Mouse (Mus musculus): ENCODE data around the gene Cpsf3. TPM values are rescaled to one million over a fixed set of nuclear protein-coding genes. Genes with fewer than 3 reads are reported as not detected.

Gene Cpsf3
- total and polyA plus RNA-seq, 2 experiments from 2014 or later: 26.7 to 51.8 TPM

DNA sequence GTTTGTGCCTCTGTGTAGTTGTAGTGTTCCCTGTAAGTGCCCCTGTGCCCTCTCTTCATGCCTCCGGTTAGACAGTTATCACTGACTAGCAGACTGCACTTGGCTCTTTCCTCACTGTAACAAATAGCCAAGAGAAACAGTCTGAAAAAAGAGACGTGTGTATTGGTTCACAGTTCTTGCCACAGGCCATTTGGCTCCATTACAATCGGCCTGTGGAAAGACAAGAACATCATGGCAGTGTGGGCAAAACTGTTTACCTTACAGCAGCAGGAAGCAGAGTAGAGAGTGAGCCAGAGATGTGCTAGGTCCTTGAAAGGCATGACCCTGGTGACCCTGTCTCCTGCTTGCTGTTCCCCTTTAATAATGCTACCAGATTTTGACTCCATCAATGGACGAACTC is 23.7 kb upstream of the Cpsf3 start:
- H3K4me1 ChIP-seq (ENCODE audit: control insufficient read depth, insufficient read depth): no peaks in the 10 kb centered on the region
- no peak overlapping the region for H3K27ac ChIP-seq (ENCODE audit: low read depth)
- TF ChIP-seq EP300 (IDR thresholded peaks at IDR 0.05; ENCODE audit: low read depth) (no peak), CTCF (IDR thresholded peaks at IDR 0.05; ENCODE audit: low read depth) (no peak)
- H3K9ac ChIP-seq (replicated peaks; ENCODE audit: low read depth, low read length): no peak overlapping the region
- H3K4me3 ChIP-seq (ENCODE audit: low read depth, low read length): no peak overlapping the region
- no peaks in the 10 kb centered on the region for H3K27me3 ChIP-seq (ENCODE audit: control insufficient read depth, insufficient read depth, low read length)
- H3K4me2 ChIP-seq (ENCODE audit: low read depth, low read length): no peak overlapping the region
- ATAC-seq (ENCODE audit: insufficient read depth, low read depth) (no peak), DNase-seq (ENCODE audit: low spot score) (no peak)
- no peaks in the 10 kb centered on the region for H3K9me3 ChIP-seq (replicated peaks; ENCODE audit: control insufficient read depth, low read length)
- peaks cover 52% of the 10 kb centered on the region for H3K36me3 ChIP-seq (replicated peaks; ENCODE audit: control insufficient read depth, insufficient read depth, low read length)
- 59% methylated on average over 4 of the region's 4 CpGs for WGBS

DNA sequence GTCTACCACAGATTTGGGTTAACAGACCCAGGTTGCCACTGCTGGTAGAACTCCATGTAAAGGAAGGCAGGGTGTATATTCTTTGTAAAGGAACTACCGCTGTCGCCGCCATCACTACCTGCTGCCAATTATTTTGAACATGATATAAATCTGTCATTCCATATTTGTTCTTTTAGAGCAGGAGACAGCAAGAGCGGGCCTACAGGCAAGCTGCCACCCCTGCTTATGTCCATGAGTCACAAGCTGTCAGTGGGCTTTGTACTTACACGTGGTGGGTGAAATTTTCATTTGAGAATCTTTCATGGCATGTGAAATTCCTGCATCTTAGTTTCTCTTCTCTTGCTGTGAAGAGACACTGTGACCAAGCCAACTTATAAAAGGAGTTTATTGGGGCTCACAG is 21.9 kb upstream of the Cpsf3 start:
- DNase-seq (ENCODE audit: low spot score) (no peak), ATAC-seq (ENCODE audit: insufficient read depth, low read depth) (no peak)
- no peaks in the 10 kb centered on the region for H3K27me3 ChIP-seq (ENCODE audit: control insufficient read depth, insufficient read depth, low read length)
- H3K4me1 ChIP-seq (ENCODE audit: control insufficient read depth, insufficient read depth): no peaks in the 10 kb centered on the region
- H3K4me3 ChIP-seq (ENCODE audit: low read depth, low read length): no peak overlapping the region
- peak overlapping the region; percentile 53 for H3K27ac ChIP-seq (ENCODE audit: low read depth)
- no peak overlapping the region for H3K9ac ChIP-seq (replicated peaks; ENCODE audit: low read depth, low read length)
- H3K4me2 ChIP-seq (ENCODE audit: low read depth, low read length): no peak overlapping the region
- WGBS: 90% methylated on average over 5 of the region's 5 CpGs
- no peak for TF ChIP-seq EP300 (IDR thresholded peaks at IDR 0.05; ENCODE audit: low read depth)
- no peak for TF ChIP-seq CTCF (IDR thresholded peaks at IDR 0.05; ENCODE audit: low read depth)
- peaks cover 50% of the 10 kb centered on the region for H3K36me3 ChIP-seq (replicated peaks; ENCODE audit: control insufficient read depth, insufficient read depth, low read length)
- no peaks in the 10 kb centered on the region for H3K9me3 ChIP-seq (replicated peaks; ENCODE audit: control insufficient read depth, low read length)

DNA sequence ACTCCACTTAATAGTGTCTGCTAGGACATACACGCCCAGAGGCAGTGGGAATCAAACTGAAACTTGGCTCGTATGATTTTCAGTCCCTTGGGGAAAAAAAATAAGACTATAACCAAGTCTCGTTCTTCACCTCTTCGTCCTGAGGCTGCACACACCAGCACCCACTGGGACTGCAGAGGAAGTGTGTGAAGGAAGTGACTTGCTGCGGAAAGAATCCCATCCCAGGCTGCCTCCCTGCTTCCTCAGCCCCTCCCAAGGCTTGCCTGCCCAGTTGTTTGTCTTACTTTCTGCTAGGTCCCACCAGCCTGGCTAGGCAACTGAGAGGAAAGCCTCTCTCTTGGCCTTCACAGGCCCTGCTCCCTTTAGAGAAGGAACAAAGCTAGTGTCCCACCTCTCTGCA is 20.9 kb upstream of the Cpsf3 start:
- WGBS: 42% methylated on average over 5 of the region's 5 CpGs
- peak; percentile 83 for DNase-seq (ENCODE audit: low spot score)
- ATAC-seq (ENCODE audit: insufficient read depth, low read depth): peak; percentile 84
- Histone ChIP-seq H3K27me3 (ENCODE audit: control insufficient read depth, insufficient read depth, low read length) (no peaks in the 10 kb centered on the region), H3K9ac (replicated peaks; ENCODE audit: low read depth, low read length) (no peak overlapping the region), H3K4me1 (ENCODE audit: control insufficient read depth, insufficient read depth) (no peaks in the 10 kb centered on the region), H3K36me3 (replicated peaks; ENCODE audit: control insufficient read depth, insufficient read depth, low read length) (peaks cover 54% of the 10 kb centered on the region), H3K9me3 (replicated peaks; ENCODE audit: control insufficient read depth, low read length) (no peaks in the 10 kb centered on the region), H3K4me2 (ENCODE audit: low read depth, low read length) (no peak overlapping the region), H3K27ac (ENCODE audit: low read depth) (peak overlapping the region; percentile 82), H3K4me3 (ENCODE audit: low read depth, low read length) (no peak overlapping the region)
- TF ChIP-seq EP300 (IDR thresholded peaks at IDR 0.05; ENCODE audit: low read depth) (peak; percentile 80; the same call in 1 of the 2 replicates), CTCF (IDR thresholded peaks at IDR 0.05; ENCODE audit: low read depth) (no peak)

DNA sequence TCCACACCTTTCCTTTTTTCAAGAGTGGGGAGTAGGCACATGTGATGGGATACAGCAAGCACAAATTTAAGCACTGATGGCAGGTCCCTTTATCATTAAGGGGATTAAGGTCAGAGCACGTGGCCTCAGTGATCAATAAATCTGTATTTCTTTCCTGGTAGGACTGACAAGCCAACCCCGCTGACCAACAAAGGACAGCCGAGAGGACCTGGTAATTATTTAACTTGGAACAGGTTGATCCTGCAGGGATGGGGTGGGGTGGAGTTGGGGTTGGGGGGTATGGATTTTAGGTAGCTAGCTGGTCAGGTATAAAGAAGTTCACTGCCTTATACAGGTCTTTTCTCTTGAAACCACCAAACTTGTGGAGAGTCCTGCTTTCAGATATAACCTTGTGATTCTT is 20.2 kb upstream of the Cpsf3 start:
- ATAC-seq (ENCODE audit: insufficient read depth, low read depth) (no peak), DNase-seq (ENCODE audit: low spot score) (no peak)
- H3K27me3 ChIP-seq (ENCODE audit: control insufficient read depth, insufficient read depth, low read length): no peaks in the 10 kb centered on the region
- no peaks in the 10 kb centered on the region for H3K4me1 ChIP-seq (ENCODE audit: control insufficient read depth, insufficient read depth)
- H3K4me3 ChIP-seq (ENCODE audit: low read depth, low read length): no peak overlapping the region
- no peak overlapping the region for H3K9ac ChIP-seq (replicated peaks; ENCODE audit: low read depth, low read length)
- no peak overlapping the region for H3K4me2 ChIP-seq (ENCODE audit: low read depth, low read length)
- H3K9me3 ChIP-seq (replicated peaks; ENCODE audit: control insufficient read depth, low read length): no peaks in the 10 kb centered on the region
- peak overlapping the region; percentile 82 for H3K27ac ChIP-seq (ENCODE audit: low read depth)
- H3K36me3 ChIP-seq (replicated peaks; ENCODE audit: control insufficient read depth, insufficient read depth, low read length): peaks cover 56% of the 10 kb centered on the region
- WGBS: 76% methylated on average over 3 of the region's 3 CpGs
- TF ChIP-seq CTCF (IDR thresholded peaks at IDR 0.05; ENCODE audit: low read depth) (no peak), EP300 (IDR thresholded peaks at IDR 0.05; ENCODE audit: low read depth) (no peak)

DNA sequence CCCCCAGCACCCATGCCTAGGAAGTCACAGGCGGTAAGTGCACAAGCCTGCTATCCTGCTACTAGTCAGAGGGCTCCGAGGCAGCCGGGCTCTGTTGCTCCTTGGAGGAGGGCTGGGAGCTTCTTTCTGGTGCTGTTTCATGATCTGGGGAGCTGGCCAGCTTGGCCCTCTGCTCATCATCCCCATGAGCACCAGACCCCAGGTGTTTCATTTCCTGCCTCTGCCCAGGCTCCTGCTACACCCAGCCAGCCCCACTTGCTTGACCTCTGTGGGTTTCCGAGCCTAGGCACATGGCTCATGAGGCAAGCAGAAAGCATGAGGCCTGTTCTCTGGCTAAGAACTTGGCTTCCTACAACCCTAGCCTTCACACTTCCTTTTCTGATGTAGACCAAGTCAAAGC is 19.7 kb upstream of the Cpsf3 start:
- Histone ChIP-seq H3K4me3 (ENCODE audit: low read depth, low read length) (no peak overlapping the region), H3K4me2 (ENCODE audit: low read depth, low read length) (no peak overlapping the region), H3K36me3 (replicated peaks; ENCODE audit: control insufficient read depth, insufficient read depth, low read length) (peaks cover 56% of the 10 kb centered on the region), H3K9me3 (replicated peaks; ENCODE audit: control insufficient read depth, low read length) (no peaks in the 10 kb centered on the region), H3K9ac (replicated peaks; ENCODE audit: low read depth, low read length) (no peak overlapping the region), H3K27ac (ENCODE audit: low read depth) (no peak overlapping the region), H3K4me1 (ENCODE audit: control insufficient read depth, insufficient read depth) (no peaks in the 10 kb centered on the region), H3K27me3 (ENCODE audit: control insufficient read depth, insufficient read depth, low read length) (no peaks in the 10 kb centered on the region)
- 89% methylated on average over 4 of the region's 4 CpGs for WGBS
- ATAC-seq (ENCODE audit: insufficient read depth, low read depth) (no peak), DNase-seq (ENCODE audit: low spot score) (no peak)
- TF ChIP-seq EP300 (IDR thresholded peaks at IDR 0.05; ENCODE audit: low read depth): no peak
- TF ChIP-seq CTCF (IDR thresholded peaks at IDR 0.05; ENCODE audit: low read depth): no peak
